Mouse (Mus musculus): ENCODE measurements around the gene Igf1. TPM values are rescaled to one million over a fixed set of nuclear protein-coding genes. Genes with fewer than 3 reads are reported as not detected.

Gene Igf1
- polyA plus RNA-seq, 1 experiment from 2014 or later = 1,006 TPM

GRCm38 (mm10) chr10:87851492-87851891 is 6.6 kb upstream of the Igf1 start:
- H3K27ac ChIP-seq = no peak overlapping the region

DNA sequence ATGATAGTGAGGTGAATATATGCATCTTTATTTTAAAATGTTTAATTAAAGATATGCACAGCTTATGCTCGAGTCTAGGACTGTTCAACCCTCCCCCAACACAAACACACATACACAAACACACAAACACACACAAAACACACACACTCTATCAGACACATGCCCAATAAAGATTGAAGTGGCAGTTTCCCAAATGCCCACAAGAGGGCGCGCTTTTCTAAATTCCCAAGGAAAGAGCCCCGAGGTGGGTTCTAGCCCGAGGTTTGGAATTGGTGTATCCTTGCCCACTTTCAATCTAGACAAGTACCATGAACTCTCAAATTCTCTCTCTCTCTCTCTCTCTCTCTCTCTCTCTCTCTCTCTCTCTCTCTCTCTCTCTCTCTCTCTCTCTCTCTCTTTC is 3.7 kb upstream of the Igf1 start:
- Histone ChIP-seq H3K4me3 (ENCODE audit: inconsistent target) (no peak overlapping the region), H3K36me3 (ENCODE audit: inconsistent target) (no peaks in the 10 kb centered on the region), H3K27ac (peak overlapping the region; percentile 22; the same call in 1 of the 2 replicates), H3K79me2 (ENCODE audit: inconsistent target) (no peaks in the 10 kb centered on the region; the same call in 1 of the 2 replicates)
- 7% methylated on average over 5 of the region's 5 CpGs for WGBS (ENCODE audit: missing documents)

More at GRCm38 (mm10) chr10:87851492-87851891, 6.6 kb upstream of the Igf1 start:
- Histone ChIP-seq H3K36me3 (ENCODE audit: inconsistent target) (no peaks in the 10 kb centered on the region), H3K4me3 (ENCODE audit: inconsistent target) (no peak overlapping the region), H3K79me2 (ENCODE audit: inconsistent target) (no peaks in the 10 kb centered on the region)
- WGBS (ENCODE audit: missing documents) = 66% methylated on average over 3 of the region's 3 CpGs

GRCm38 (mm10) chr10:87855423-87856122 is 2.5 kb upstream of the Igf1 start:
- Histone ChIP-seq H3K36me3 (ENCODE audit: inconsistent target) (no peaks in the 10 kb centered on the region), H3K27ac (no peak overlapping the region), H3K79me2 (ENCODE audit: inconsistent target) (peaks cover 9% of the 10 kb centered on the region), H3K4me3 (ENCODE audit: inconsistent target) (no peak overlapping the region)
- WGBS (ENCODE audit: missing documents) = 65% methylated on average over 13 of the region's 13 CpGs

DNA sequence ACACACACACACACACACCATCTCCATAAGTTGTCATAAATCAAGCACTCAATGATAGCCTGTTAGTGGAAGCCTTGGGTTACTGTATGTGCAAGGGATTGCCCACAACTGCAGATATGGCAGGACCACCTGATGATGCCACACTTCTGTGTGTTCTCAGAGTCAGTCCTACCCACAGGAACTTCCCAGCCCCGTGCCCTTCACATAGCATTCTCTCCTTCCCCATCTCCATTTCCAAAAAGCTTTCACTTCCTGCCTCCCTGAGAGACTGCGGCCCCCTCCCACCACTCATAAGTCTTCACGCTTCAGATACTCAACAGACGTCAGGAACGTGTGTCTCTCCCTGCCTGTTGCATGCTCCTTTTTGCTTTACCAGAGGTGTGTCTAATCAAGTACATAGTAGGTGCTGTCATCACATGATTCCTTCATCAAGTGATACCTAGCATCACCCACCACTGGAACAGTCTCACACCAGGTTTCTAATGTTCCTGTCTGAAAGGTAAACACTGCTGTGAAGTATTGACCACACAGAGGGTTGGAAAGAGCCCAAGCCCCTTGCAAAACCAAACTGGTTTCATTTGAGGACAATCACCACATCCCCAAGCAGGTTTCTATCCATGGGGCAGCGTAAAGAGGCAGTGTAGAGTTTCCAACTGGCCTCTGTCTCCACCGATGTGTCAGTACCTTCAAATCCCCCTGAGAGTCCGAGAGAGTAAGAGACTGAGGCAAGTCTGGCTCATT is 680 bp upstream of the Igf1 start:
- peak overlapping the region; percentile 94 for H3K27ac ChIP-seq
- H3K4me3 ChIP-seq (ENCODE audit: inconsistent target) = no peak overlapping the region
- peaks cover 27% of the 10 kb centered on the region for H3K79me2 ChIP-seq (ENCODE audit: inconsistent target)
- no peaks in the 10 kb centered on the region for H3K36me3 ChIP-seq (ENCODE audit: inconsistent target)
- 50% methylated on average over 8 of the region's 8 CpGs for WGBS (ENCODE audit: missing documents)

DNA sequence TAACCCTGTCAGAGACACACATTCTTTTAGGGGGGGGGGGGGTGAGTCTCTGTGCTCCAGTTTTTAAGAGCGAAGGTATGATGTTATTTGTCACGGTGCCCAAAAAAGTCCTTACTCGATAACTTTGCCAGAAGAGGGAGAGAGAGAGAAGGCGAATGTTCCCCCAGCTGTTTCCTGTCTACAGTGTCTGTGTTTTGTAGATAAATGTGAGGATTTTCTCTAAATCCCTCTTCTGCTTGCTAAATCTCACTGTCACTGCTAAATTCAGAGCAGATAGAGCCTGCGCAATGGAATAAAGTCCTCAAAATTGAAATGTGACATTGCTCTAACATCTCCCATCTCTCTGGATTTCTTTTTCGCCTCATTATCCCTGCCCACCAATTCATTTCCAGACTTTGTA is 874 bp downstream of the Igf1 start:
- H3K36me3 ChIP-seq (ENCODE audit: inconsistent target) = 0 out of 2 replicates have a peak, but pooled peaks cover 4% of the 10 kb centered on the region
- peak overlapping the region; percentile 74 for H3K4me3 ChIP-seq (ENCODE audit: inconsistent target)
- H3K79me2 ChIP-seq (ENCODE audit: inconsistent target) = peaks cover 43% of the 10 kb centered on the region
- H3K27ac ChIP-seq = peak overlapping the region; percentile 94
- 0% methylated on average over 4 of the region's 6 CpGs for WGBS (ENCODE audit: missing documents)

DNA sequence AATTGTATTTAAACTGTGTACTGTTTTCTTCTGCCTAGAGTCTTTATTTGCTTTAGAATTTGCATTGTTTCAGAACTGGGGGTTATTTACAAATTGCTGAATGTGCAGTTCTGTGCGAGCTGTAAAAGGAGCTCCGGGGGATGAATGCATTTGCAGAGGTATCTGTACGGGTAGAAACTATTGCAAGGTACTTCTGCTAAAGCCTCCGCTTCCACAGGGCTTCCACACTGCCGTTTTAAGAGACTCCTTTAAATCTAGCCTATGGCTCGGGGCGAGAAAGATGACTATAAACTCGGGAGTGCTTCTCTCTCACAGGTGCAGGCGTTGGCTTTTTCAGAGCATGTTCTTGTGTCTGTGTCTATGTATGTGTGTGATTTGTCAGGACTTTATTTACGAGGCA is 1.4 kb downstream of the Igf1 start:
- H3K27ac ChIP-seq = peak overlapping the region; percentile 94
- peaks cover 48% of the 10 kb centered on the region for H3K79me2 ChIP-seq (ENCODE audit: inconsistent target)
- 4% methylated on average over 10 of the region's 10 CpGs for WGBS (ENCODE audit: missing documents)
- peaks cover 9% of the 10 kb centered on the region; the same call in 1 of the 2 replicates for H3K36me3 ChIP-seq (ENCODE audit: inconsistent target)
- H3K4me3 ChIP-seq (ENCODE audit: inconsistent target) = peak overlapping the region; percentile 74

DNA sequence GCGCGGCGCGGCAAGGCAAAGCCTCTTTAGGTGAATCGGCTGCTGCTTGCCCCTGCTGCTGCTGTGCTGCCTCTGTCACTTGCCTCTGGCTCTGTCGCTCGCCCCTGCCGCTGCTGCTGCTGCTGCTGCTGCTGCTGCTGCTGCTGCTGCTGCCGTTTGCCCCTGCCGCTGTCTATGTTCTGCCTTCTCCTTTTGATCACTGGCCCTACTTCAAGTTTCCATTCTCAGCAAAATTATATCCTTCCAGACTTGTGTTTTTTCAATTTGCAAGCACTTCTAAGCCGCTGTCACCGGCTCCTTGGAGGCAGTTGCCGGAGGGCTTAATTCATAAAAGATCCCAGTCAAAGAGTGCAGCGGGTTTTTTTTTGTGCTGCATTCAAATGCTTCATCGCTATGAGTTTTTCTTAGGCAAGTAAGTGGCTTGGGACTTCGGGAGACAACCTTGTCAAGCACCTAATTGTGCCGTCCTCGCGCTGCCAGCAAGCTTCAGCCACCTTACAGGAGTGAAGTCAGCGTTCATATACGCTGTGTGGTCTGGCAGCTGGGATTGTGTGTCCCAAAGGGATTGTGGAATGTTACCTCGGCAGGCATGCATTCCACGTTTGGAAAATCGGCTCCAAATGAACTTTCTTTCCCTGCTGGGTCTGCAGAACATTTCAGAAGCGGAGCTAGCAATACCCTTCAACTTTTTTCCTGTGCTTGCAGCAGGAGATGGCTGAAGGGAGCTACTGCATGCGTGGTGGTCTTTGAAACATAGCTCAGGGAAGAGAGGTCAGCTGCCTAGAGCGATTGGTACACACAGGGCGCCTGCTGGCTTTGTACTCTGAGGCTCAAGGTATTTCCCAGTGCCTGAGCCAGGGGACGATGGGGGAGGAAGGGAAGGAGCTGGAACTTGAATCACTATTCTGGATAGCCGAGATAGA is 2.4 kb downstream of the Igf1 start:
- peak overlapping the region; percentile 94 for H3K27ac ChIP-seq
- peaks cover 58% of the 10 kb centered on the region for H3K79me2 ChIP-seq (ENCODE audit: inconsistent target)
- 19% methylated on average over 30 of the region's 30 CpGs for WGBS (ENCODE audit: missing documents)
- peak overlapping the region; percentile 74 for H3K4me3 ChIP-seq (ENCODE audit: inconsistent target)
- H3K36me3 ChIP-seq (ENCODE audit: inconsistent target) = peaks cover 19% of the 10 kb centered on the region

DNA sequence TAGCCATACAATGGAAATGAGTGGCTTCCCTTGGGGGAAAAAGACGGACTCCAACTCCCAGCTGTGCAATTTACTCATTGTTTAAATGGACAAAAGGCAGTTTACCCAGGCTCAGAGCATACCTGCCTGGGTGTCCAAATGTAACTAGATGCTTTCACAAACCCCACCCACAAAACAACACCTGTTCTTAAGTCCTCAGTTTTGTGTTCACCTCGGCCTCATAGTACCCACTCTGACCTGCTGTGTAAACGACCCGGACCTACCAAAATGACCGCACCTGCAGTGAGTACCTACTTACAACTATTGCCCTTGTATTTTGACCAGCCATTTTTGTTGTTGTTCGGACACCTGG is 3.0 kb downstream of the Igf1 start:
- H3K27ac ChIP-seq = peak overlapping the region; percentile 94
- peak overlapping the region; percentile 74 for H3K4me3 ChIP-seq (ENCODE audit: inconsistent target)
- peaks cover 25% of the 10 kb centered on the region for H3K36me3 ChIP-seq (ENCODE audit: inconsistent target)
- H3K79me2 ChIP-seq (ENCODE audit: inconsistent target) = peaks cover 64% of the 10 kb centered on the region
- 81% methylated on average over 6 of the region's 6 CpGs for WGBS (ENCODE audit: missing documents)

- Histone ChIP-seq H3K4me3 (ENCODE audit: inconsistent target) (no peak overlapping the region), H3K79me2 (ENCODE audit: inconsistent target) (peaks cover 83% of the 10 kb centered on the region), H3K36me3 (ENCODE audit: inconsistent target) (peaks cover 43% of the 10 kb centered on the region), H3K27ac (no peak overlapping the region)
- 79% methylated on average over 7 of the region's 7 CpGs for WGBS (ENCODE audit: missing documents)
These were observed 4.8 kb downstream of the Igf1 start for GRCm38 (mm10) chr10:87862899-87863298.

GRCm38 (mm10) chr10:87863326-87863725 is 5.3 kb downstream of the Igf1 start:
- WGBS (ENCODE audit: missing documents) = 97% methylated on average over 4 of the region's 4 CpGs
- no peak overlapping the region for H3K4me3 ChIP-seq (ENCODE audit: inconsistent target)
- H3K27ac ChIP-seq = no peak overlapping the region
- H3K36me3 ChIP-seq (ENCODE audit: inconsistent target) = peaks cover 47% of the 10 kb centered on the region
- H3K79me2 ChIP-seq (ENCODE audit: inconsistent target) = peaks cover 86% of the 10 kb centered on the region

GRCm38 (mm10) chr10:87865712-87866111 is 7.6 kb downstream of the Igf1 start:
- no peak overlapping the region for H3K4me3 ChIP-seq (ENCODE audit: inconsistent target)
- WGBS (ENCODE audit: missing documents) = 78% methylated on average over 6 of the region's 9 CpGs

GRCm38 (mm10) chr10:87866448-87866847 is 8.4 kb downstream of the Igf1 start:
- WGBS (ENCODE audit: missing documents) = 94% methylated on average over 8 of the region's 8 CpGs
- peaks cover 75% of the 10 kb centered on the region for H3K79me2 ChIP-seq (ENCODE audit: inconsistent target)
- peaks cover 75% of the 10 kb centered on the region for H3K36me3 ChIP-seq (ENCODE audit: inconsistent target)
- H3K27ac ChIP-seq = no peak overlapping the region
- no peak overlapping the region for H3K4me3 ChIP-seq (ENCODE audit: inconsistent target)

More at GRCm38 (mm10) chr10:87865712-87866111, 7.6 kb downstream of the Igf1 start:
- Histone ChIP-seq H3K36me3 (ENCODE audit: inconsistent target) (peaks cover 70% of the 10 kb centered on the region), H3K27ac (no peak overlapping the region), H3K79me2 (ENCODE audit: inconsistent target) (peaks cover 83% of the 10 kb centered on the region)

DNA sequence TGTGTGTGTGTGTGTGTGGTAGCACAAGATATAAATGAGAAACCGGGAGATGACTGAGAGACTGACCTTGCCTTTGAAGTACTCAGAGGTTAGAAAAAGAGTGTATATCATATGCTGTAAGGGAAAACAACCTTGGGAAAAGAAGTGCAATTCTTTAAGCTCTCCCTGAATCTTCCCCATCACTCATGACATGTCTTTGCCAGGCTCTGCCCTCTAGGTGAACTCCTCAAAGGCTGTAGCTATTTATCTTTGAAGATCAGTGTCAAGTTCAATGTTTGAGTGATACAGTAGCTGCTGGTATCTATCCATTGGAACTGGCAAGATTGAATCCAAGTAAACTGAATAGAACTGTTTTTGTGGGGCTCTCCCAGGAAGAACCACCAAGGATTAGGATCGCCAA is 9.2 kb downstream of the Igf1 start:
- WGBS (ENCODE audit: missing documents) = 71% methylated on average over 1 of the region's 2 CpGs
- H3K79me2 ChIP-seq (ENCODE audit: inconsistent target) = peaks cover 73% of the 10 kb centered on the region
- H3K36me3 ChIP-seq (ENCODE audit: inconsistent target) = peaks cover 83% of the 10 kb centered on the region
- no peak overlapping the region for H3K27ac ChIP-seq
- H3K4me3 ChIP-seq (ENCODE audit: inconsistent target) = no peak overlapping the region

GRCm38 (mm10) chr10:87867631-87868030 is 9.6 kb downstream of the Igf1 start:
- Histone ChIP-seq H3K4me3 (ENCODE audit: inconsistent target) (no peak overlapping the region), H3K36me3 (ENCODE audit: inconsistent target) (peaks cover 87% of the 10 kb centered on the region), H3K27ac (no peak overlapping the region), H3K79me2 (ENCODE audit: inconsistent target) (peaks cover 72% of the 10 kb centered on the region)
- WGBS (ENCODE audit: missing documents) = 71% methylated on average over 4 of the region's 4 CpGs

Measured in macrophage (primary cell).